Mouse (Mus musculus): ENCODE results near the gene Cwc22.

The Cwc22 gene

GRCm38 (mm10) chr2:77871146-77871545 is 75.0 kb downstream of the Cwc22 start:
- no peak for DNase-seq

GRCm38 (mm10) chr2:77869729-77870280 is 76.4 kb downstream of the Cwc22 start:
- DNase-seq = no peak

- DNase-seq = no peak
Measured at GRCm38 (mm10) chr2:77863934-77864333, 82.2 kb downstream of the Cwc22 start.

- DNase-seq = no peak
Measured at GRCm38 (mm10) chr2:77863522-77863921, 82.7 kb downstream of the Cwc22 start.

- no peak for DNase-seq
Measured at GRCm38 (mm10) chr2:77841464-77841863, 104.7 kb downstream of the Cwc22 start.

- no peak for DNase-seq
Measured at GRCm38 (mm10) chr2:77839587-77839986, 106.6 kb downstream of the Cwc22 start.

GRCm38 (mm10) chr2:77838688-77839087 is 107.5 kb downstream of the Cwc22 start:
- no peak for DNase-seq

- DNase-seq = no peak
Measured at GRCm38 (mm10) chr2:77835781-77836180, 110.4 kb downstream of the Cwc22 start.

Measured in lung, adult 18-20 months (tissue).